Mouse (Mus musculus): ENCODE results near the gene Srrm4. TPM values are rescaled to one million over a fixed set of nuclear protein-coding genes. Genes with fewer than 3 reads are reported as not detected.

The Srrm4 gene
- total RNA-seq, 1 experiment = 0.22 TPM

DNA sequence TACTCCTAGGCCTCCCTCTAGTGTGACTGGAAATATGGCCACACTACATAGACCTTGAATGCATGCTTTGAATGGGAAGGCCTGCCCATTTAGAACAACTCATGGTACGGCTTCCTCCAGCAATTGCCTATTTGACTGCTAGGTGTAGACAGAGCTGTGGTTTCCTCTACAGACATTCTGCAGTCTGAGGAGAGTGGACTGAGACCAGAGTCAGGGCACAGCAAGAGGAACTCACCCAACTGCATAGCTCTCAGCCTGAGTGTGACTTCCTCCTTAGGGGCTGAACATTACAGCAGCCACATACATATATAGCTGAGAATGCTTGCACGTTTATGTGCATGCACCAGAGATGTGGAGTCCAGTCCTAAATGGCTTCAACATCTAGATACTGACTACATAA lies 94.9 kb downstream of the Srrm4 start:
- Histone ChIP-seq H3K27ac (ENCODE audit: insufficient read depth, low read depth, low read length, poor library complexity, severe bottlenecking) (no peak overlapping the region), H3K4me1 (ENCODE audit: control insufficient read depth in 2 of 2, insufficient read depth in 2 of 2, low read length in 2 of 2, poor library complexity in 1 of 2) (peaks cover 5 to 10% of the 10 kb centered on the region in 2 experiments), H3K4me3 (ENCODE audit: insufficient read depth in 1 of 2, low read depth in 1 of 2, low read length in 2 of 2, poor library complexity in 1 of 2, severe bottlenecking in 1 of 2) (no peak overlapping the region), H3K9ac (ENCODE audit: insufficient read depth, low read depth, low read length, poor library complexity, severe bottlenecking) (no peak overlapping the region), H3K36me3 (ENCODE audit: control insufficient read depth, insufficient read depth, low read length, poor library complexity, severe bottlenecking) (no peaks in the 10 kb centered on the region), H3K9me3 (ENCODE audit: control insufficient read depth, insufficient read depth, low read depth, low read length) (no peaks in the 10 kb centered on the region)
- in situ Hi-C loops (cut with MboI; ENCODE audit: low sequenced_read_pairs in 2 of 2, unreplicated experiment in 2 of 2) = no loop called here
- TF ChIP-seq CHD2 (IDR thresholded peaks at IDR 0.05; ENCODE audit: low read depth, low read length) = no peak
- TF ChIP-seq MAFK (IDR thresholded peaks at IDR 0.05; ENCODE audit: insufficient read depth, low read depth, low read length) = no peak
- no peak for TF ChIP-seq HCFC1 (IDR thresholded peaks at IDR 0.05; ENCODE audit: borderline replicate concordance, insufficient read depth, low read length)
- no peak for TF ChIP-seq ZNF384 (IDR thresholded peaks at IDR 0.05; ENCODE audit: low read depth, low read length)
- TF ChIP-seq ZC3H11A (IDR thresholded peaks at IDR 0.05; ENCODE audit: borderline replicate concordance, low read depth, low read length) = no peak
- no peak for DNase-seq (ENCODE audit: low read depth, low spot score)

DNA sequence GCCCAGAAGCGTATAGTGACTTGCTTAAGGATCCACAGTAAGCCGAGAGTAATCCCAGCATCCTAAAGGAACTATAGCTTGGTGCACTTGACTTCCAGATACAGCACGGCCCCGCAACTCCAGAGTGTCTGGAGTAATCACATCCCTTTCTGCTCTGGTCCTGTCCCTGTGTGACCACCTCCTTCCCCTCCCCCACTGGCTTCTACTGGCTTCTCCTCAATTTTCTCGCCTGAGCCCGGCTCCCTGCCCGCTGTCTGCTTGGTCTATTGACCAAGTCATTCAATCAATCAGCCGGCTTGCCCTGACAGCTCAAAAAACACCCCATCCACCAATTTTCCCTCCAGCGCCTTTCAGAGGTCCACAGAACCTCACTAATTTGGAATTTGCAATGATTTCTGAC lies 96.2 kb downstream of the Srrm4 start:
- TF ChIP-seq ZNF384 (IDR thresholded peaks at IDR 0.05; ENCODE audit: low read depth, low read length) = no peak
- no peak for TF ChIP-seq CHD2 (IDR thresholded peaks at IDR 0.05; ENCODE audit: low read depth, low read length)
- no peak for TF ChIP-seq ZC3H11A (IDR thresholded peaks at IDR 0.05; ENCODE audit: borderline replicate concordance, low read depth, low read length)
- TF ChIP-seq HCFC1 (IDR thresholded peaks at IDR 0.05; ENCODE audit: borderline replicate concordance, insufficient read depth, low read length) = no peak
- TF ChIP-seq MAFK (IDR thresholded peaks at IDR 0.05; ENCODE audit: insufficient read depth, low read depth, low read length) = no peak
- no peak overlapping the region for H3K4me3 ChIP-seq (ENCODE audit: insufficient read depth in 1 of 2, low read depth in 1 of 2, low read length in 2 of 2, poor library complexity in 1 of 2, severe bottlenecking in 1 of 2)
- no peak overlapping the region for H3K27ac ChIP-seq (ENCODE audit: insufficient read depth, low read depth, low read length, poor library complexity, severe bottlenecking)
- H3K9me3 ChIP-seq (ENCODE audit: control insufficient read depth, insufficient read depth, low read depth, low read length) = no peaks in the 10 kb centered on the region
- no peak overlapping the region for H3K9ac ChIP-seq (ENCODE audit: insufficient read depth, low read depth, low read length, poor library complexity, severe bottlenecking)
- H3K36me3 ChIP-seq (ENCODE audit: control insufficient read depth, insufficient read depth, low read length, poor library complexity, severe bottlenecking) = no peaks in the 10 kb centered on the region
- in situ Hi-C loops (cut with MboI; ENCODE audit: low sequenced_read_pairs in 2 of 2, unreplicated experiment in 2 of 2) = no loop called here
- peaks cover 5 to 10% of the 10 kb centered on the region in 2 experiments; a peak in 3 of 4 replicates for H3K4me1 ChIP-seq (ENCODE audit: control insufficient read depth in 2 of 2, insufficient read depth in 2 of 2, low read length in 2 of 2, poor library complexity in 1 of 2)
- no peak for DNase-seq (ENCODE audit: low read depth, low spot score)

DNA sequence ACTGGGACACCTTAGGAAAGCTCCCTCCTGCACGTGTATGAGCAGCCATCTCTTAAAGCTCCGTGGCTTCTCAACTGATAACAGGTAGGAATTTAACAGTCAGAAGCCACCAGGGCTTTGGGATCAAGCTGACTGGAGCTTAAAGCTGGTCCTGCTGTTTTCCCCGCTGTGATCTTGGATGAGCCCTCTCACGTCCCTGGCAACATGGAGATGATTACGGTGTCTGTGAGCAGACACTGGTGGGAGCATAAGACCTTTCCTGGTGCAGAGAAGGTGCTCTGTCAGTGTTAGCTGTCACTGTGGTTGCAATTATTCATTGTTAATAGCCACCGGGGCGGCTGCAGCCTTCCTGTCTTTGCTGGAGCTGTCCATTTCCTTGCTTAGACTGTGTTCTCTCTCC lies 97.2 kb downstream of the Srrm4 start:
- H3K4me1 ChIP-seq (ENCODE audit: control insufficient read depth in 2 of 2, insufficient read depth in 2 of 2, low read length in 2 of 2, poor library complexity in 1 of 2) = peaks cover 5 to 13% of the 10 kb centered on the region in 2 experiments; a peak in 3 of 4 replicates
- H3K4me3 ChIP-seq (ENCODE audit: insufficient read depth in 1 of 2, low read depth in 1 of 2, low read length in 2 of 2, poor library complexity in 1 of 2, severe bottlenecking in 1 of 2) = no peak overlapping the region
- no peak for TF ChIP-seq ZC3H11A (IDR thresholded peaks at IDR 0.05; ENCODE audit: borderline replicate concordance, low read depth, low read length)
- no peak for TF ChIP-seq ZNF384 (IDR thresholded peaks at IDR 0.05; ENCODE audit: low read depth, low read length)
- no peak for TF ChIP-seq MAFK (IDR thresholded peaks at IDR 0.05; ENCODE audit: insufficient read depth, low read depth, low read length)
- TF ChIP-seq CHD2 (IDR thresholded peaks at IDR 0.05; ENCODE audit: low read depth, low read length) = no peak
- TF ChIP-seq HCFC1 (IDR thresholded peaks at IDR 0.05; ENCODE audit: borderline replicate concordance, insufficient read depth, low read length) = no peak
- H3K27ac ChIP-seq (ENCODE audit: insufficient read depth, low read depth, low read length, poor library complexity, severe bottlenecking) = no peak overlapping the region
- H3K36me3 ChIP-seq (ENCODE audit: control insufficient read depth, insufficient read depth, low read length, poor library complexity, severe bottlenecking) = no peaks in the 10 kb centered on the region
- in situ Hi-C loops (cut with MboI; ENCODE audit: low sequenced_read_pairs in 2 of 2, unreplicated experiment in 2 of 2) = no loop called here
- H3K9me3 ChIP-seq (ENCODE audit: control insufficient read depth, insufficient read depth, low read depth, low read length) = no peaks in the 10 kb centered on the region
- no peak for DNase-seq (ENCODE audit: low read depth, low spot score)
- H3K9ac ChIP-seq (ENCODE audit: insufficient read depth, low read depth, low read length, poor library complexity, severe bottlenecking) = no peak overlapping the region

DNA sequence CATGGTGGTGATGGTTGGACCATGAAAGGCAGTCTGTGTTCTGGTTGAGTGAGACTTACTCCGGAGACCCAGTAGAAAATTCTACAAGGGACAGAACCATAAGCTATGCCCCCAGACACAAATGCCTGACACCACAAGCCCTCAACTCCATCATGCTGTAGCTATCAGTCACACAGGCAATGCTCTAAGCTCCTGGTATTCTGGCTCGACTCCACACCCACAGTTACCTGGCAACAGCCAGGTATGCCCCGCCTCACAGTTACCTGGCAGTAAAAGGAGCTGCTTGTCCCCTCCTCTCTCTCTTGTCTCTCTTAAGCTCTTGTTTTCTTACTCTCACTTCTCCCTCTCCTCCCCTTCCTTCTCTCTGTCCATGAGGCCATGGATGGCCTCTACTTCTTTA lies 98.9 kb downstream of the Srrm4 start:
- Histone ChIP-seq H3K9me3 (ENCODE audit: control insufficient read depth, insufficient read depth, low read depth, low read length) (no peaks in the 10 kb centered on the region), H3K9ac (ENCODE audit: insufficient read depth, low read depth, low read length, poor library complexity, severe bottlenecking) (no peak overlapping the region), H3K4me3 (ENCODE audit: insufficient read depth in 1 of 2, low read depth in 1 of 2, low read length in 2 of 2, poor library complexity in 1 of 2, severe bottlenecking in 1 of 2) (no peak overlapping the region), H3K36me3 (ENCODE audit: control insufficient read depth, insufficient read depth, low read length, poor library complexity, severe bottlenecking) (no peaks in the 10 kb centered on the region), H3K27ac (ENCODE audit: insufficient read depth, low read depth, low read length, poor library complexity, severe bottlenecking) (no peak overlapping the region), H3K4me1 (ENCODE audit: control insufficient read depth in 2 of 2, insufficient read depth in 2 of 2, low read length in 2 of 2, poor library complexity in 1 of 2) (peaks cover 5 to 13% of the 10 kb centered on the region in 2 experiments; a peak in 3 of 4 replicates)
- no peak for DNase-seq (ENCODE audit: low read depth, low spot score)
- in situ Hi-C loops (cut with MboI; ENCODE audit: low sequenced_read_pairs in 2 of 2, unreplicated experiment in 2 of 2) = no loop called here
- no peak for TF ChIP-seq MAFK (IDR thresholded peaks at IDR 0.05; ENCODE audit: insufficient read depth, low read depth, low read length)
- no peak for TF ChIP-seq HCFC1 (IDR thresholded peaks at IDR 0.05; ENCODE audit: borderline replicate concordance, insufficient read depth, low read length)
- no peak for TF ChIP-seq CHD2 (IDR thresholded peaks at IDR 0.05; ENCODE audit: low read depth, low read length)
- TF ChIP-seq ZC3H11A (IDR thresholded peaks at IDR 0.05; ENCODE audit: borderline replicate concordance, low read depth, low read length) = no peak
- no peak for TF ChIP-seq ZNF384 (IDR thresholded peaks at IDR 0.05; ENCODE audit: low read depth, low read length)
